Mouse (Mus musculus) liver, embryonic 14.5 days (tissue): ENCODE measurements at regions not wholly inside any gene's neighbourhood (a gene's known extent, or its start where the extent isn't known, plus 50 kb on each side); places are given as distances from the start of the nearest gene placed in this dataset.

Experiments used
- ATAC-seq: fragments of 200-750 bp; cut with Nextera tagmentation; 2 replicates; pipeline ENCODE4 v1.8.0; 2017; ENCODE audit warnings: moderate number of reproducible peaks, mild to moderate bottlenecking, moderate library complexity; ENCODE audit not compliant: insufficient read depth
- DNase-seq, 3 experiments: peaks; one replicate each; pipeline ENCODE4 v3.0.0-alpha.2; 2012 to 2013; ENCODE audit warnings: low read depth in 3 of 3, low spot score in 3 of 3
- H3K27ac ChIP-seq: fragments of 300-500 bp; sonication (generic); 2 replicates; pipeline ENCODE4 v1.5.1; 2014; ENCODE audit warnings: moderate library complexity, mild to moderate bottlenecking, control low read depth, inconsistent platforms
- H3K27me3 ChIP-seq: fragments of 300-500 bp; sonication (generic); 2 replicates; pipeline ENCODE4 v1.6.1; 2014; ENCODE audit warnings: mild to moderate bottlenecking, low read length, moderate library complexity; ENCODE audit not compliant: control insufficient read depth, insufficient read depth
- H3K36me3 ChIP-seq: fragments of 300-500 bp; sonication (generic); replicated peaks from 2 replicates; pipeline ENCODE4 v1.6.1; 2014; ENCODE audit warnings: low read depth; ENCODE audit not compliant: control insufficient read depth, insufficient read depth
- H3K4me1 ChIP-seq, 2 experiments: fragments of 200-500 bp in 1 of 2; fragments of 300-500 bp in 1 of 2; sonication (generic) in 1 of 2; replicated peaks; 2 replicates each; pipeline ENCODE4 v1.6.1; 2012 to 2014; ENCODE audit warnings: antibody characterized with exemption in 1 of 2, inconsistent platforms in 1 of 2, low read length in 1 of 2; ENCODE audit not compliant: control insufficient read depth in 2 of 2, insufficient read depth in 2 of 2
- H3K4me2 ChIP-seq: fragments of 300-500 bp; sonication (generic); 2 replicates; pipeline ENCODE4 v1.6.1; 2014; ENCODE audit warnings: low read depth, mild to moderate bottlenecking, control low read depth, moderate library complexity
- H3K4me3 ChIP-seq, 2 experiments: fragments of 200-500 bp in 1 of 2; fragments of 300-500 bp in 1 of 2; sonication (generic) in 1 of 2; 2 replicates each; pipeline ENCODE4 v1.5.1; 2012 to 2014; ENCODE audit warnings: low read depth in 2 of 2, low read length in 2 of 2, mild to moderate bottlenecking in 2 of 2, control low read depth in 1 of 2, inconsistent platforms in 1 of 2, moderate library complexity in 1 of 2; ENCODE audit not compliant: insufficient read depth in 1 of 2
- H3K9ac ChIP-seq: fragments of 300-500 bp; sonication (generic); replicated peaks from 2 replicates; pipeline ENCODE4 v1.6.1; 2014; ENCODE audit warnings: mild to moderate bottlenecking, control low read depth, moderate library complexity
- H3K9me3 ChIP-seq: fragments of 300-500 bp; sonication (generic); 2 replicates; pipeline ENCODE4 v1.6.1; 2016; ENCODE audit warnings: low read length, mixed read lengths; ENCODE audit not compliant: control insufficient read depth
- CTCF ChIP-seq: IDR thresholded peaks from 2 replicates; pipeline ENCODE4 v1.5.1; 2016; ENCODE audit warnings: antibody characterized with exemption, low read depth, control low read depth
- EP300 ChIP-seq: IDR thresholded peaks from 2 replicates; pipeline ENCODE4 v1.6.1; 2016; ENCODE audit warnings: antibody characterized with exemption, low read depth
- WGBS: fragments of 180-500 bp; shearing (Covaris S2); extraction: QIAGEN DNeasy Blood & Tissue Kit; methylation state at CpG from one replicate; pipeline ENCODE4 v1.1.7; 2014; ENCODE audit not compliant: insufficient replicate concordance; 5-methylcytosine and 5-hydroxymethylcytosine counted together

GRCm38 (mm10) chr8:79587258-79587657, 52.2 kb upstream of the Otud4 start:
- no peaks in the 10 kb centered on the region for H3K4me1 ChIP-seq
- 11% methylated on average over 1 of the region's 1 CpGs for WGBS

GRCm38 (mm10) chr8:79584966-79585365, 54.5 kb upstream of the Otud4 start:
- no peak overlapping the region for H3K9ac ChIP-seq
- no peak overlapping the region for H3K4me2 ChIP-seq
- no peaks in the 10 kb centered on the region for H3K4me1 ChIP-seq
- no peak overlapping the region for H3K4me3 ChIP-seq
- ATAC-seq (no peak), DNase-seq (peak in 2 of 3 experiments; percentile 11 to 17)
- no peaks in the 10 kb centered on the region for H3K36me3 ChIP-seq
- no peaks in the 10 kb centered on the region for H3K27me3 ChIP-seq
- no peaks in the 10 kb centered on the region for H3K9me3 ChIP-seq
- TF ChIP-seq CTCF (peak; percentile 49), EP300 (no peak)
- 28% methylated on average over 3 of the region's 3 CpGs for WGBS
- no peak overlapping the region for H3K27ac ChIP-seq

More at GRCm38 (mm10) chr8:79587258-79587657, 52.2 kb upstream of the Otud4 start:
- TF ChIP-seq CTCF (peak; percentile 63), EP300 (no peak)
- no peaks in the 10 kb centered on the region for H3K27me3 ChIP-seq
- no peak for ATAC-seq
- DNase-seq: peak in 1 of 3 experiments; percentile 19
- H3K36me3 ChIP-seq: no peaks in the 10 kb centered on the region
- no peak overlapping the region for H3K4me3 ChIP-seq
- no peak overlapping the region for H3K4me2 ChIP-seq
- H3K27ac ChIP-seq: no peak overlapping the region
- no peak overlapping the region for H3K9ac ChIP-seq
- H3K9me3 ChIP-seq: no peaks in the 10 kb centered on the region

GRCm38 (mm10) chr8:79583326-79583725, 56.1 kb upstream of the Otud4 start:
- Histone ChIP-seq H3K36me3 (no peaks in the 10 kb centered on the region), H3K4me3 (no peak overlapping the region), H3K27ac (no peak overlapping the region), H3K9ac (no peak overlapping the region), H3K27me3 (no peaks in the 10 kb centered on the region), H3K4me1 (no peaks in the 10 kb centered on the region), H3K9me3 (no peaks in the 10 kb centered on the region), H3K4me2 (no peak overlapping the region)
- TF ChIP-seq CTCF (no peak), EP300 (no peak)
- WGBS: 20% methylated on average over 6 of the region's 6 CpGs
- ATAC-seq (no peak), DNase-seq (no peak)

GRCm38 (mm10) chr8:79582195-79582594, 57.2 kb upstream of the Otud4 start:
- H3K4me2 ChIP-seq: no peak overlapping the region
- H3K4me3 ChIP-seq: no peak overlapping the region
- no peaks in the 10 kb centered on the region for H3K27me3 ChIP-seq
- DNase-seq: no peak
- no peak for TF ChIP-seq CTCF
- TF ChIP-seq EP300: no peak
- H3K9me3 ChIP-seq: no peaks in the 10 kb centered on the region
- WGBS: 62% methylated on average over 2 of the region's 2 CpGs
- no peaks in the 10 kb centered on the region for H3K36me3 ChIP-seq
- H3K9ac ChIP-seq: no peak overlapping the region
- no peak overlapping the region for H3K27ac ChIP-seq
- no peaks in the 10 kb centered on the region for H3K4me1 ChIP-seq
- ATAC-seq: no peak

GRCm38 (mm10) chr8:79576086-79576485, 63.3 kb upstream of the Otud4 start:
- Histone ChIP-seq H3K9ac (no peak overlapping the region), H3K4me1 (no peaks in the 10 kb centered on the region), H3K27me3 (no peaks in the 10 kb centered on the region), H3K4me3 (no peak overlapping the region), H3K36me3 (no peaks in the 10 kb centered on the region), H3K4me2 (no peak overlapping the region), H3K9me3 (no peaks in the 10 kb centered on the region), H3K27ac (no peak overlapping the region)
- no peak for TF ChIP-seq EP300
- no peak for TF ChIP-seq CTCF
- ATAC-seq (no peak), DNase-seq (no peak)
- WGBS: 60% methylated on average over 7 of the region's 7 CpGs
